Mouse (Mus musculus) layer of hippocampus, postnatal 10 days (tissue): Measurements from ENCODE around the gene Nab1. TPM values are rescaled to one million over a fixed set of nuclear protein-coding genes. Genes with fewer than 3 reads are reported as not detected.

Source experiments
- DNase-seq, 2 experiments: peaks; one replicate each; pipeline ENCODE4 v3.0.0; 2021; ENCODE audit warnings: low spot score in 2 of 2
- total RNA-seq, 2 experiments: library from RNA; stranded (reverse); gene quantifications; 2 replicates each; pipeline ENCODE4 v1.2.3; 2021

The Nab1 gene
- total RNA-seq, 2 experiments from 2014 or later, result 31.2 to 32.2 TPM

- DNase-seq, result no peak
Observed at GRCm38 (mm10) chr1:52474291-52474690, 26.2 kb downstream of the Nab1 start.

GRCm38 (mm10) chr1:52470811-52471489, 29.5 kb downstream of the Nab1 start:
- DNase-seq, result no peak

- no peak for DNase-seq
Observed at GRCm38 (mm10) chr1:52470326-52470725, 30.2 kb downstream of the Nab1 start.

- no peak for DNase-seq
Observed at GRCm38 (mm10) chr1:52466518-52467120, 33.9 kb downstream of the Nab1 start.

GRCm38 (mm10) chr1:52465830-52466229, 34.6 kb downstream of the Nab1 start:
- no peak for DNase-seq

GRCm38 (mm10) chr1:52465264-52465663, 35.2 kb downstream of the Nab1 start:
- DNase-seq, result no peak

GRCm38 (mm10) chr1:52463305-52463704, 37.2 kb downstream of the Nab1 start:
- DNase-seq, result no peak

- no peak for DNase-seq
Observed at GRCm38 (mm10) chr1:52456571-52456970, 43.9 kb downstream of the Nab1 start.

GRCm38 (mm10) chr1:52454509-52455001, 45.9 kb downstream of the Nab1 start:
- DNase-seq, result no peak

- DNase-seq, result no peak
Observed at GRCm38 (mm10) chr1:52451360-52451759, 49.1 kb downstream of the Nab1 start.

GRCm38 (mm10) chr1:52435856-52436255, 64.6 kb downstream of the Nab1 start:
- DNase-seq, result no peak

GRCm38 (mm10) chr1:52434085-52434484, 66.4 kb downstream of the Nab1 start:
- DNase-seq, result no peak

- no peak for DNase-seq
Observed at GRCm38 (mm10) chr1:52431806-52432205, 68.7 kb downstream of the Nab1 start.

- no peak for DNase-seq
Observed at GRCm38 (mm10) chr1:52430606-52431005, 69.9 kb downstream of the Nab1 start.

- DNase-seq, result no peak
Observed at GRCm38 (mm10) chr1:52430116-52430515, 70.4 kb downstream of the Nab1 start.

GRCm38 (mm10) chr1:52427841-52428464, 72.5 kb downstream of the Nab1 start:
- no peak for DNase-seq

GRCm38 (mm10) chr1:52423846-52424245, 76.6 kb downstream of the Nab1 start:
- no peak for DNase-seq

GRCm38 (mm10) chr1:52423057-52423456, 77.4 kb downstream of the Nab1 start:
- DNase-seq, result no peak

GRCm38 (mm10) chr1:52422137-52422536, 78.3 kb downstream of the Nab1 start:
- DNase-seq, result no peak

GRCm38 (mm10) chr1:52421623-52422022, 78.9 kb downstream of the Nab1 start:
- DNase-seq, result no peak

GRCm38 (mm10) chr1:52419088-52419819, 81.2 kb downstream of the Nab1 start:
- DNase-seq, result no peak
